Mouse (Mus musculus) bone marrow macrophage, adult 2 months (primary cell): ENCODE data around the gene Actr1a.

Experiments used
- CTCF ChIP-seq: IDR thresholded peaks from 2 replicates; pipeline ENCODE4 v1.5.1; 2012; ENCODE audit warnings: low read depth, mild to moderate bottlenecking, low read length, moderate library complexity
- POLR2A ChIP-seq: IDR thresholded peaks from 2 replicates; pipeline ENCODE4 v1.6.1; 2012; ENCODE audit warnings: mild to moderate bottlenecking, low read depth, low read length, borderline replicate concordance

DNA sequence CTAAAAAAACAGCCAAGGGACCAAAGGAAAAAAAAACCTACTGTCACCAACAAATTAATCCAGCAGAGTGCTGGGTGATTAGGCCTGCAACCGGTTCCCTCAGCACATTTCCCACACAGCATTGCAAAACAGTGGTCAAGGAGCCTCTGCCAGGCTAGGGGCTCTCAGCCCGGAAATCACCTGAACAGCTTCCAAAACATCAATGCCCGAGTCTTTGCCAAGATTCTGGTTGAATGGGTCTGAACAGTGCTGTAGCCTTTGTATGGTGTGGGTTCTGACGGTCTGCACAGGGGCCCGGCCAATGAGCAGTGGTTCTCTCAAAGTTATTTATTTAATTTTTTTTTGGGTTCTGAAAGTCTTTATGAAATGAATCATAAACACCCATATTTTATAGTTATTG, 20.1 kb downstream of the Actr1a start:
- TF ChIP-seq CTCF (no peak), POLR2A (no peak)
